Mouse (Mus musculus): ENCODE data around the gene Gdnf.

The Gdnf gene

DNA sequence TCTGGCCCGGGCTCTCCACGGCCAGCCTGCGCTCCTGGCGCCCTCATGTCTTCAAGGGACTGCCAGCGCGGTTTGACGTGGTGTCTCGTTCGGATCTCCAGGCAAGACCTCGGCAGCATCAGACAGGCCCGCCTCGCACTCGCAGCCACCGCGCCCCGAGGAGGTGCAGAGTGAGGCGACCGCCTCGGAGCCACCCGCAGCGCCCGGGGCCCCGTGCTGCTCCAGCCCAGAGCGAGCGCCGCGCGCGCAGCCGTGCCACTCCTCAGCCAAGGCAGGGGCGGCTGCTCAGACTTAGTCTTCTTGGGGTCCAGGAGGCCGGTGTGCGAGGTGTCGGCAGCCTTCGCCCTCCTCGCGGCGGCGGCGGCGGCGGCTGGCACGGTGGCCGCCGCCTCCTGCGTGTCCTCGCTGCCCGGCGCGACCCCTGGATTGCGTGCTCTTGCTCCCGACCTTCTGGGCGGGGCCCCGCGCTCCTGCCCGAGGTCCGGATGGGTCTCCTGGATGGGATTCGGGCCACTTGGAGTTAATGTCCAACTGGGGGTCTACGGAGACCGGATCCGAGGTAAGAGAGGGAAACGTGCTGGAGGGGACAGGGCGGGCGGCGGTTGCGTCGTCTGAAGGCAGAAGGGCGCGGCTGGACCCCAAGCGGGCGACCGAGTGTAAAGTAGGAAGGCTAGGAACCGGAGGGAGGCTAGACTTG, at the start of gene Gdnf:
Gene Gdnf, plus strand, starts transcription at position 291 of the 697 bp plus-strand sequence.
- DNase-seq (ENCODE audit: low spot score) = peak; percentile 43

DNA sequence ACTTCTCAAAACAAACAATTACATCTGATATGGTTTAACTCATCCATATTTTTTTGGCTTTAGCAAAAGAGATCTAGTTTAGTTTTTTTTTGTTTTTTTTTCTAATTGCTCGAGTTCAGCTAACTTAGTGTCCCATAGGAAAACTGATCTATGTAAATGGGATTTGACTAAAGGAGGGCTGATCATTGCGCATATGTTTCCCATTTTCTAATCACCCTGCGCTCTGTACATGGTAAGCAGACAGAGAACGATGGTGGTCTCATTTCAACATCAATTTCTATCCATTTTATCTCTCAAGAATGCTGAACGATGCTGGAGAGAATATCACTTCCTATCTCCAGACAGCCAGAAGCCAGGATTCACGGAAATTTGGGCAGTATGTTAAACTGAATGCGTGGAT, 43.5 kb upstream of the Gdnf start:
- DNase-seq (ENCODE audit: low spot score) = no peak

DNA sequence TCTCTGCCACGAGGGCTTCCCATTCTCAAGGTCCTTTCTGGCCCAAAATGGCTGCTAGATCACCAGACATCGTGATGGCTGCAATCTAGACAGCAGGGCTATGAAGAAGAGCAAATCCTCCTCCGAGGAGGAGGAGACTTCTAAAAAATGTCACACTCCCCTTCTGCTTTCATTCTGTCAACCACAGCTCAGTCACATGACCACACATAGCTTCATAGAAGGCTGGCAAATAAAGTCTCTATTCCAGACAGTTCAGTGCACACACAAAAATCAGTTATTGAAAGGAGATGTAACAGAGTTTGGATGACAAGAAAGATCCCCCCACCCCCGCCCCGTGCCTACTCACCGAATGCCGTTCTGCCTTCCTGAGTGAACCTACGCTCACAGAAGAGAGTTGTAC, 37.7 kb upstream of the Gdnf start:
- DNase-seq (ENCODE audit: low spot score) = no peak

DNA sequence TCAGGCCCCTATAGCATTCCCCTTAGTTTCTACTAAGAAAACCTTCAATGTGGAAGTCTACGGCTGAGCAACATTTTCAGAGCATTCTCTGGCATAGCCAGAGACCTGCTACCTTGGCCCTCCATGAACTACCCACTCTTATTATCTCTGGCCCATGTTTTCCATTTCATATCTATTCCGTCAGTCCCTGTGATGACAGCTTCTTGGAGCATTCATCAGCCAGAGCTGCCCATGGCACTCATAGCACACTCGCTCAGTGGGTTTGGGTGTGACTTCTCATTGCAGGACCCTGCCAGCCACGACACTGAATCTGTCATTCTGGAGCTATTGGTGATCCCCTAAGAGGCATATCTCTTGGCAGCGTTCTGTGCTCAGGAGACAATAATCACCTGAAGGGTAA, 29.1 kb upstream of the Gdnf start:
- no peak for DNase-seq (ENCODE audit: low spot score)

DNA sequence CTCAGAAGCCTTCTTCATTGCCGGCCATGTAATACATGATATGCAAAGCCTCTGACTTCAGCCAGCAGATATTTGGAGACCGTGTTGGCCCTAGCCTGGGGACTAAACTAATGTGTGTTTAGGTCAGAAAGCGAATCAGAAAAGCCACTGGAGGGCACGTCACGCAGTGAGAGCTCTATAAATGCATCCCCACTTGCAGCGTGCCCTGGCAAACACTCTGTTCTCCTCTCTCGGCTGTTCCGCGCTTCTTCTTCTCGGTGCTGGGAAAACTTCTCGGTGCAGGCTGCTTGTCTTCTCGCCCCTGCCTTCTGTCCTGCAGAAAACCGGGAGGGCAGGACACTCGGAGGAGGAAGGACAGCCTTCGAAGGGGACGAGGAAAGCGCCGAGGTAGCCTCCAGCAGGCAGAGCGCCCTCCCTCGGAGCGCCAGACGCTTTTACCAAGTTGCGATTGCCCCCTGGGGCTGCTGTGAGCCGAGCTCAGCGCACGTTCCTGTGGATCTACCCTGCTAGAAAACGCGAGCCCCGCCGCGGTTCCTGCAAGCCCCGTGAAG, 730 bp upstream of the Gdnf start:
- DNase-seq (ENCODE audit: low spot score) = peak; percentile 51

DNA sequence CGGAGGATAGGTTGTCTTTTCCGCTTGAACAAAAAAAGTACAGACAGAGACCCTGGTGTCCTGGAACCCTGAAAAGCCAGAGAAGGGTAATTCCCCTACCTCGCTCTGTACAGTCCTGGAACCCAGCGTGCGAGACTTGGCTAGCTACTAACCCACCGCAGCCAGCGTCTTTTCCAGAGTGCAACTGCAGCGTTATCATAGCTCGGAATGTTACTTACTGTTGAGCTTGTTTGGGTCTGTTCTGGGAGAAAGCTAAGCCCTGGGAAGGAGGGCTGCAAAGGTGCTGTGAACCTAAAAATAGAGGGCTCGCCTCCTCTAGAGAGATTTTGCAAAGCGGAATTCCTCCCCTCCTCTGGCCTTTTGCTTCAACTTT, 593 bp downstream of the Gdnf start:
- DNase-seq (ENCODE audit: low spot score) = peak; percentile 39

DNA sequence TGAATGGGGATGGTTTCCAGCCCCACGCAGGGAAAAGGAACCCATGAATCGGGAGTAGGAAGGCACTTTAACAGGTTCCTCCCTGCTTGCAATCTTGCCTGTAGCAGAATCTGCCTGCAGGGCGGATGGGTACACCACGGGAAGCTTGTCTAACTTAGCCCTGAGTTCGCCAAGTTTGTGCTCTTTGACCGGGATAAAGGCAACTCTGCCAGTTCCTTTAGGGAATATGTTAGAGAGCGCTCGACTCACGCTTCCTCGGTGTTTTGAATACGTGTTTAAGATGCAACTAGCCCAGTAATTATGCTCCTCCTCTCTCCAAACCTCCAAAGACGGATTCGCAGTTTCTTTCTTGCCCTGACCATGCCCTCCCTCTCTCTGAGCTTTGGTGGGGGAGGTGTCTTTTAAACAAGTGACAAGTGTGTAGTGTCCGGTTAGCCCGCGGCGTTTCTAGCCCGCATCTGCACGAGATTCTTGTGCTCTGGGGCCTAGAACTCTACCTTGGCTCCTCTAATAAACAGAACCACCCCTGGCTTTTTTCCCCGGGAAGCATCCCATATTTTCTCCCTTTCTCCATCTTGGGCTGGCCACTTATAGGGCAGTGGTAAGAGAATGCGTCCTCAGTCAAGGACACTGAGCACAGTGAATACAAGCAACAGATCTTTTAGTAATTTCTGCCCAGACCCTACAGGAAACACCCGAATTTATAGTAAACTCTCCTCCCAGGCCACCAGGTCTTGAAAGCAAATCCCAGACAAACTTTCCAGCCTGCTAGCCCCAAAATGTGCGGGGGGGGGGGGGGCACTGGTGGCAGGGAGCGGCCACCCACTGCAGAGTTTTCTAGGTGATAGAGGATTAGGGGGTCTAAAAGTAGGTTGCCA, 1.4 kb downstream of the Gdnf start:
- DNase-seq (ENCODE audit: low spot score) = peak; percentile 18

DNA sequence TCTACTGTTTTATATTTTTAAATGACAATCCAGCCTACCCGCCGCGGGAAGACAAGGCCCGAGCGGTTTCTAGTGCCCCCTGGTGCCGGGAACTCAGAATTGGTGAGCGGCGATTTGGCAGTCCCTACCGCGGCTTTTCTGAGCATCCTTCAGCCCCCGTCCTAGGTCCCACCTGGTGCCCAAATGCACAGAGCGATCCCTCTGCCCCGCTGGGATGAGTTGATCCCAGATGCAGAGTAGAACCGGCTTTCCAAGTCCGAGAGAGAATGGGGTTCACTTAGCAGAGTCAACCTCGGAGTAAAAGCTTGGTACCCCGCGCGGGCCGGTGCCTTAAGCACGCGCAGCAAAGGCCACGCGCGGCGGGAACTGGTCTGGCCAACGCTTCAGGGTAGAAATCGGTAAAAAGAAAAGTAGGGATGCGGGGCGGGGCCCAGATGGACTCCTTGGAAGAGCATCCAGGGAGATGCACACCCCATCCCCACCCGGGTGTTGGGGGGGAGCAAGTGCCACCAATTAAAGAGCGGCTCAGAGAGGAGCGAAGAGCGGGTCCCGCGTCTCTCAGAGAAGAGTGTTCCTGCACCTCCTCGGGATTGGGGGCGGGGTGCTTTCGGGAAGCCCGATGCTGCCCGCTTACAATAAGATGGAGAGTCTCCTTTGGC, 2.4 kb downstream of the Gdnf start:
- DNase-seq (ENCODE audit: low spot score) = peak; percentile 84

DNA sequence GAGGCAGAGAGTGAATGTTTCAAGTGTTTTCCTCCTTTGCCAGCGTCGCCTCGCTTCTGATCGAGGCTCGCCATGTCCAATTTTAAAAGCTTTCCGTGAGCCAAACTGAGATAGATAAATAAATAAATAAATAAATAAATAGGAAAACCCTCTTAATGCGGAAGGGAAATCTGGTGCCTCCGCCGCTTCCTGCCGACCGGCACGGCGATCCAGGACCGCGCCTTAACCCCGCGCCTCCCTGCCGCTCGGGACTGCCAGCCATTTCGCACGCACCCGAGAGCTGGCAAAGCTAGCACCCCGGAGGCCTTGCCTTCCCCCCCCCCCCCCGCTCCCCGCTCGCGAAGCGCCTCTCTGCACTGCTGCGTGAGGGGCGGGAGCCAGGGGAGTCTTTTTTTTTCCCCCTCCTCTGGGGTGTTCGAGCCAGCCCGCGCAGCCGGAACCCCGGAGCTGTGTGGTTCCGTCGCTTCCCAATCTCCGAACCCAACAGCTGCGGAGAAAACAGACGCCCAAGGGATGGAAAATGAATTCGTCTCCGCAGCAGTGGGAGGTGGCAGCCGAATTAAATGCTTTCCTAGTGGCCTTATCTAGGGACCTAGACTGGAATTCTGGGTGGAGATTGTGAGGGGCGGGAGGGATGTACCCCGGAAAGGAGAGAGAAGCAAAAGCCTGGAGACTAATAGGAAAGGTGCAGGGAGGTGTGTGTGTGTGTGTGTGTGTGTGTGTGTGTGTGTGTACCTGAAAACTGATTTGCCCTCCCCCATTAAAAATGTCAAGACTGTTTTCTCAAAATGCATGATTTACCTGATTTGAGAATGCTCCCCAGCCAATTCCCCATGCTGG, 3.1 kb downstream of the Gdnf start:
- DNase-seq (ENCODE audit: low spot score) = peak; percentile 27

DNA sequence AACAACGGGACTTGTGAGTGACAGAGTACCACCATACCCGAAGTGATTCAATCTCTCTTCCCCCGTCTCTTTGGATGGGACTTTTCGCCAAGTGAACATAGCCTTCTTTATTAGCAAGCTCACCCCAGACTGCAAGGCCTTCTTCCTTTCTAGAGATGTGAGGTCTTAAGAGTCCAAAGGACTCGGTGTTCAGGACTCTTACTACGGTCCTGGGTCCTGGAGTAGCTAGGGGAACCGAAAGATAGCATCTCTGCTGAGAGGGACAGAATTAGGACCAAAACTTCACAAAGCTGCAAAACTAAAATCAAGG, 3.7 kb downstream of the Gdnf start:
- peak; percentile 20 for DNase-seq (ENCODE audit: low spot score)

DNA sequence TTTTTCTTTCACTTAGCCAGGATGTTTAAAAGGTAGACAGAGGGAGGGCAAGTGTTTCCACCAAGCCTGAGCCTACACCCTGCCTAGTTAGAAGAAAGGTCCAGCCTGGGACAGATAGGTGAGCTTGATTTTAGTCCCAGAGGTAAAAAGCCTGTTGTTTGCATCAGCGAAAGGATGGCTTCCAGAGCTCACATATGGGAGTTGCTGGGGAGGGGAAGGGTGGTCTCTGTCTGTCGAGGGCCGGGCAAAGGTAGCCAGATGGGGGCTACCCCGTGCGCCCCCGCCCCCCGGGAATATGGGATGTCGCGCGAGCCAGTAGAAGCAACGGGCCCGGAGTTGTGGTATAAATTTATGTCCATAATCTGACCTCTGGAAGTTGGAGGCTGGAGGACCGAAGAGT, 4.3 kb downstream of the Gdnf start:
- no peak for DNase-seq (ENCODE audit: low spot score)

DNA sequence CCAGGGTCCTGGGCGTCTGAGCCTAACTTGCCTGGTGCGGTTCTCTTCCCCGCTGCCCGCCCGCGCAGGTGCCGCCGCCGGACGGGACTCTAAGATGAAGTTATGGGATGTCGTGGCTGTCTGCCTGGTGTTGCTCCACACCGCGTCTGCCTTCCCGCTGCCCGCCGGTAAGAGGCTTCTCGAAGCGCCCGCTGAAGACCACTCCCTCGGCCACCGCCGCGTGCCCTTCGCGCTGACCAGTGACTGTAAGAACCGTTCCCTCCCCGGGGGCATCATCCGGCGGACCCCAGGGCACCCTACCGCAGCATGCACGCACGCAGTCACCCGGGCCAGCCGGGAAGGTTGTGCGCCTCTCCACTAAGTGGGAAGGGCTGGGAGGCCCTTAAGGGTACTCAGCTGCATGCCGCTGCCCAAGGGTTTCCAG, 4.9 kb downstream of the Gdnf start:
- DNase-seq (ENCODE audit: low spot score) = peak; percentile 42

DNA sequence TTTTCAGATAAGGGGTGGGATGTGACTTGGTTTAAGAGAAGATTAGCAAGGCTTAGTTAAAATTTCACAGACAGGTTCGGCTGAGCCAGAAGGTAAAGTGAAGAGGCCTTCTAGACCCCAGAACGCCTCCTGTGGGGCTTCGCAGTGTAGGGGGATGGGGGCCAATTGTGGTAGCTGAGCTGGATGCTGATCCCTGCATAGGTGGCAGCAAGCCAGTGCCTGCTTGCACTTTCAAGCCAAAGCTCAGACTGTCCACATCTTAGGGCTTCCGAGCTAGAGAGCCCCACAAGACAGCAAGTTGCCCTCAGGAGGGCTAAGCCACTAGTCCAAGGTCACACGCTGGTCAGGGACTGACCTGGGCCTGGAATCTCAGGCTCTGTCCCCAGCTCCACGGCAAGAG, 13.2 kb downstream of the Gdnf start:
- DNase-seq (ENCODE audit: low spot score) = no peak

DNA sequence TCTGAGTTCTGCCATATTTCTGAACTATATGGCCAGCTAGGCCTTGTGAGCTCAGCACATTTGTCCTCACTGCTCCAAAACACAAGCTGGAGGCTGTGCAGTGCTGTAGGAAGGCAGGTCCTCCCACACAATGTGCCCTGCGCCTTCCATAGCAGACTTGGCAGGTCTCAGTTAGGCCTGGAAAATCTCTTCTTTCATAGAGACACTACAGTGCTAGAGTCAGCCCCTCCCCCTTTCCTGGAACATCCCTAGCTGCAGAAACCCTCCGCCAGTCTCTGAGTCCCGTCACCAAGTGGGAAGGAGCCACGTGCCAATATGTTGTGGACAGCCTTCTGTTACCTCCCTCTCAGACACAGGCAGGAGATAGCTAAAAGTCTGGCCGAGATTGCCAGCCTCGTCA, 14.9 kb downstream of the Gdnf start:
- DNase-seq (ENCODE audit: low spot score) = no peak

DNA sequence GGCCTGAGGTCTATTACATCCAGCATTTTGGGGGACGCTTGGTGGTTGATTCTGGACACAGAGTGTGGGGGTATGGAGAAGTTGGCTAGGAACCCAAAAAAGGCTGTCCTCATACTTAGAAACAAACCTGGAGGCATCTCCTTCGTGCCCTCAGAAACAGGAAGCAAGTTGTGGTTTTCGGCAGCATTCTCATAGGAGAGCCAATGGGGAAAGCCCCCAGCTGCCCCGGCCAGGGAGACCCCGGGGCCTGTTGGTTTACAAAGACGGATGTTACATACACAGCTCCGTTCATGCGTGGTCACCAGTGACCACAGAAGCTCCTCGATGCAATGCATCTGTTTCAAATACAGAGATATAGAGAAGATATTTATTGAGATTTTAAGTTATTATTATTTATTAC, 24.8 kb downstream of the Gdnf start:
- no peak for DNase-seq (ENCODE audit: low spot score)

DNA sequence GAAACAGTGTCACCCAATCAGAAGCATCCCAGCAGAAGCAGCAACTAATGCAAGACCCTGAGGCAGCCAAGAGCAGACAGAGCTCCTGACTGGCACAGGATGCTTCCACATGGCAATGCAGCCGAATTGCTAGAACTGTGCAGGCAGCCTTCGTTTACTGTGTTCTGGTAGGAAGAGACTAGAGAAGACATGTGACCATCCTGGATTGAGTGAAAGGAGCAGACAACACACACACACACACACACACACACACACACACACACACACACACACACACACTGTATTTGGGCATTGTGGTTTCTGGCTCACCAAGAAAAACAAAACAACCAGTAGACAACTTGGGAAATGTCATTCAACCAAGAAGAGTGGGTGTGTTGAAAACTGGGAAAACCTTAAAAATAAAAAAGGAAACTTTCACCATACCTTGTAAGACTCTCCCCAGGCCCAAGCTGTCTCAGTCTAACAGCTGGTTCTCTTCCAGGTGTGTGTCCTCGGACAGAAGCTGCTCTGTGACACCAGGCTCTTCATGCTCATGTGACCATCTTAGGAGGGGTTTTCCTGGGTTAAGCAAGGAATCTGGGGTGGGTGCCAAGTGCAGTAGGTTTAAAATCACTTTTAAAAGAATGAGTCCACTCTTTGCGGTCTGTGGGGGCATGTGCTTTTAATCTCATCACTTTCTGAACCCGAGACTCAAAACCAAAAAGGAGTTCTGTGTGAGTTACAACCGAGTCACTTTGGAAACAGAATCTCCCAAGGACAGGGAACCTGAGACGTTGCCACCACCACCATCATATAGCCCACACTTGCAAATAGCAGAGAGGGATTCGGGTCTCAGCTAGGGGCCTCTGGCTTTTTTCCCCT, 27.6 kb downstream of the Gdnf start:
- no peak for DNase-seq (ENCODE audit: low spot score)

DNA sequence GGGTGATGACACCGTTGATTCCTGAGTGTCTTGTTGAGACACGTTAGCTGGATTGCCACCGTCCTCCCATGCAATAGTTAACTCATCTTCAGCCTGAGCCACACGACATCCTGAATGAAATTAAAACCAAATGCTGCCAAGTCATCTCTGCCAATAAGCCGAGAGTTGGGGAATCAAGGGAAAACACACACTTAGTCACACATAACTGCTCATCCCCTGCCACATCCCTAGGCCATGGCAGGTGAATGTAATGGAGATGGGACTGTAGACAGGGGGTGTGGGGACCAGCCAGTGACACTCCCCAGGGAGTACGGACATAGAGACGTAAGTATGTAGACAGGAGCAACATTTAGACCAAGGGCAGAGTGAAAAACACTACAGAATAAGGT, 28.3 kb downstream of the Gdnf start:
- DNase-seq (ENCODE audit: low spot score) = no peak

DNA sequence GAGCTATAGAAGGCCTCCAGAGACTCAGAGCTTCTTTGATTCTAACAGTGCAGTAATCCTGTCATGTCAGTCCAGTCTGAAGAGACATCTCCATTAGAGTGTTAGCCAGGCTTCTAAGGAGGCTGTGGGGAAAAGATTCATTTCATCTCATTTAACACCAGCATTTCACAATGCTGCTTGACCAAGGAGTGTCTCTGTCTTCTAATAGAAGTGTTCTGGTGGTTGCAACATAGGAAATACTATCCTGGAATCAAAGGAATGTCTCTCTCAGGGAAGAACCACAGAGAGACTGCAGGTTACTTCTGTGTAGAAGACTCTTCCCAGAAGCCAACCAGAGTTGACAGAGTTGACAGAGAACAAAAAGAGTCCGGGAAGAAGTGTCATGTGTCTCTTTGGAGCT, 31.0 kb downstream of the Gdnf start:
- no peak for DNase-seq (ENCODE audit: low spot score)

DNA sequence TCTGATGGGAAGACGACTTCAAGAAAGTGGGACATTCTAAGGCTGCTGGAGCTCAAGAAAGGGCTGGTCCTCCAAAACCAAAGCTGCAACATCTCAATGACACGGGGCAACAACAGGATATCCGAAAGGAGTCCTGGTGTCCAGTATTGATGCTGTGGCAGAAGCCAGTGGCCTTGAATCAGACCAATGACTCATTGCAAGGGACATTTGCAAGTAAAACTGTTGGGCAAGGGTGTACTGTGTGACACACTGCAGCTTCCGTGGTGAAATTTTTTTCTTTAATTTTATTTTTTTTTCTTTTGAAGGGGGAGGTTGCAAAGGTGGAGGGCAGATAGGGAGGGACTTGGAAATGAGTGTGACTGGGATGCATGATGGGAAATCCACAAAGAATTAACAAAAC, 31.8 kb downstream of the Gdnf start:
- DNase-seq (ENCODE audit: low spot score) = no peak

DNA sequence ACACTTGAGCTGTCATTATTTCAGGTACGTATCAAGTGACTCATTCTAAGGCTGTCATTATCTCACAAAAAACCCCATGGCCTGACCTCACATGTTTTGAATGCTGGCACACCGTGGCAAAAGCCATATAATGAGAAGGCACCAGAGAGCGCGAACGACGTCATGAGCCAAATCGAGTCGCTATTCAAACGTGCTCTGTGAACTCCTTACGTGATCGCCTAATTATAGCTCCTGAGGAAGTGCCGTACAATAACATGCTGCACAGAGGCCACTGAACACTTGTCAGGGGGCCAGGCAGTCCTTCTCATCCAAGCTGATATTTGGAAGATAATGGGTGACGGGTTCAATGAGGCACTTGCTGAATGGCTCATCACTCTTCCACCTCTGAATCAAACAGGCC, 46.8 kb downstream of the Gdnf start:
- no peak for DNase-seq (ENCODE audit: low spot score)

DNA sequence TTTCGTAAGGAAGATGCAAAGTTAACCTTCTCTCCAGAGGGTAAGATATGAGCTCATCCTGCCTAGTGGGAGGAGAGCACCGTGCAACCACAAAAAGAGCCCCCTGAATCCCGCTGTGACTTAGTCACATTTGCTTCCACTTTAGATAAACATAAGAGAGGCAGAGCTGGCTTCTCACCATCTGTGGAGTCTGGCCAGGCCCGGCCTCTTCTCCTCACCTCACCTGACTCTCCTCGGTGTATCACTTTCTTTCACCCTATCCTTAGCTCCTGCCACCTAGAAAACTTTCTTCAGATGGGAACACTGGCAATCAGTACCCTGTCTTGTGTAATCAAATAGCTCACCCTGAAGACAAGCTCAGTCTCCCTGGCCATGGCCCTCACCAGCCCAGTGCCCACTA, 48.2 kb downstream of the Gdnf start:
- DNase-seq (ENCODE audit: low spot score) = no peak

All from retina, embryonic 14.5 days (tissue).